Mouse (Mus musculus): ENCODE data around the gene Tenm2. TPM values are rescaled to one million over a fixed set of nuclear protein-coding genes. Genes with fewer than 3 reads are reported as not detected.

The Tenm2 gene
- polyA plus RNA-seq, 1 experiment from 2014 or later = 1.2 TPM

GRCm38 (mm10) chr11:37076989-37077598 is 158.7 kb downstream of the Tenm2 start:
- Histone ChIP-seq H3K4me2 (no peak overlapping the region), H3K4me3 (no peak overlapping the region), H3K4me1 (no peaks in the 10 kb centered on the region), H3K9ac (no peak overlapping the region), H3K9me3 (no peaks in the 10 kb centered on the region), H3K27me3 (replicated peaks) (no peaks in the 10 kb centered on the region), H3K27ac (replicated peaks) (no peak overlapping the region), H3K36me3 (no peaks in the 10 kb centered on the region)
- no peak for ATAC-seq (ENCODE audit: extremely low read depth, insufficient number of reproducible peaks, low FRiP score, low TSS enrichment)
- 74% methylated on average over 5 of the region's 5 CpGs for WGBS

GRCm38 (mm10) chr11:37075349-37075748 is 160.4 kb downstream of the Tenm2 start:
- H3K4me2 ChIP-seq = no peak overlapping the region
- H3K4me3 ChIP-seq = no peak overlapping the region
- no peak overlapping the region for H3K27ac ChIP-seq (replicated peaks)
- H3K27me3 ChIP-seq (replicated peaks) = no peaks in the 10 kb centered on the region
- H3K36me3 ChIP-seq = no peaks in the 10 kb centered on the region
- no peak overlapping the region for H3K9ac ChIP-seq
- ATAC-seq (ENCODE audit: extremely low read depth, insufficient number of reproducible peaks, low FRiP score, low TSS enrichment) = no peak
- 80% methylated on average over 10 of the region's 10 CpGs for WGBS
- no peaks in the 10 kb centered on the region for H3K4me1 ChIP-seq
- no peaks in the 10 kb centered on the region for H3K9me3 ChIP-seq

- Histone ChIP-seq H3K36me3 (no peaks in the 10 kb centered on the region), H3K27me3 (replicated peaks) (no peaks in the 10 kb centered on the region), H3K9ac (no peak overlapping the region), H3K27ac (replicated peaks) (no peak overlapping the region), H3K4me3 (no peak overlapping the region), H3K4me1 (peaks cover 13% of the 10 kb centered on the region), H3K9me3 (no peaks in the 10 kb centered on the region), H3K4me2 (no peak overlapping the region)
- no peak for ATAC-seq (ENCODE audit: extremely low read depth, insufficient number of reproducible peaks, low FRiP score, low TSS enrichment)
- 76% methylated on average over 3 of the region's 3 CpGs for WGBS
Measured at GRCm38 (mm10) chr11:37065459-37065858, 170.3 kb downstream of the Tenm2 start.

- H3K4me3 ChIP-seq = no peak overlapping the region
- no peak overlapping the region for H3K4me2 ChIP-seq
- no peaks in the 10 kb centered on the region for H3K36me3 ChIP-seq
- WGBS = 52% methylated on average over 5 of the region's 5 CpGs
- no peaks in the 10 kb centered on the region for H3K27me3 ChIP-seq (replicated peaks)
- H3K4me1 ChIP-seq = peaks cover 15% of the 10 kb centered on the region; the same call in 1 of the 2 replicates
- H3K9ac ChIP-seq = no peak overlapping the region
- H3K9me3 ChIP-seq = no peaks in the 10 kb centered on the region
- no peak overlapping the region for H3K27ac ChIP-seq (replicated peaks)
- ATAC-seq (ENCODE audit: extremely low read depth, insufficient number of reproducible peaks, low FRiP score, low TSS enrichment) = no peak
Measured at GRCm38 (mm10) chr11:37046671-37047070, 189.1 kb downstream of the Tenm2 start.

DNA sequence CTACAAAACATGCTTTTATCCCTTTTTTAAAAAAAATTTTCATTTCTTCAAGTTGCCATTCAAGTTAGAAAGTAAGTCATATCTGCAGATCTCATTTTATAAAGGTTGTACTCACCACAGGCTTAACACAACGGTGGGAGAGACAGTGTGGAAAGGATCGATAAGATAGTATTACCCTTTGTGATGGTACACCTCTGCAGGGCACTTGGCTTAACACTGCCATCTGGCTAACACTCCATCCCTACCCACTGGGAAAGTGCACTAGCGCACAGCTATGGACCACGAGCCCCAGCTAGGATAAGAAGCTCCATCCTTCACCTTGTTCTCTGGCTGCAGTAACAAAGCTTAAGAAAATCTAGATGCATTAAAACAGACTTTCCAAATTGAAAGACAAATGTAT is 194.5 kb downstream of the Tenm2 start:
- no peaks in the 10 kb centered on the region for H3K36me3 ChIP-seq
- ATAC-seq (ENCODE audit: extremely low read depth, insufficient number of reproducible peaks, low FRiP score, low TSS enrichment) = no peak
- no peak overlapping the region for H3K27ac ChIP-seq (replicated peaks)
- 53% methylated on average over 4 of the region's 4 CpGs for WGBS
- H3K4me2 ChIP-seq = no peak overlapping the region
- no peaks in the 10 kb centered on the region for H3K9me3 ChIP-seq
- H3K27me3 ChIP-seq (replicated peaks) = no peaks in the 10 kb centered on the region
- H3K4me1 ChIP-seq = peaks cover 7% of the 10 kb centered on the region; the same call in 1 of the 2 replicates
- no peak overlapping the region for H3K4me3 ChIP-seq
- no peak overlapping the region for H3K9ac ChIP-seq

- WGBS = 67% methylated on average over 3 of the region's 3 CpGs
- H3K4me3 ChIP-seq = no peak overlapping the region
- no peak overlapping the region for H3K4me2 ChIP-seq
- H3K9ac ChIP-seq = no peak overlapping the region
- H3K36me3 ChIP-seq = no peaks in the 10 kb centered on the region
- peaks cover 7% of the 10 kb centered on the region; the same call in 1 of the 2 replicates for H3K4me1 ChIP-seq
- no peaks in the 10 kb centered on the region for H3K27me3 ChIP-seq (replicated peaks)
- H3K27ac ChIP-seq (replicated peaks) = no peak overlapping the region
- no peak for ATAC-seq (ENCODE audit: extremely low read depth, insufficient number of reproducible peaks, low FRiP score, low TSS enrichment)
- no peaks in the 10 kb centered on the region for H3K9me3 ChIP-seq
Measured at GRCm38 (mm10) chr11:37039283-37039682, 196.5 kb downstream of the Tenm2 start.

GRCm38 (mm10) chr11:37031305-37032055 is 204.3 kb downstream of the Tenm2 start:
- H3K27ac ChIP-seq (replicated peaks) = no peak overlapping the region
- H3K9ac ChIP-seq = no peak overlapping the region
- no peak for ATAC-seq (ENCODE audit: extremely low read depth, insufficient number of reproducible peaks, low FRiP score, low TSS enrichment)
- no peaks in the 10 kb centered on the region for H3K9me3 ChIP-seq
- no peak overlapping the region for H3K4me3 ChIP-seq
- H3K36me3 ChIP-seq = no peaks in the 10 kb centered on the region
- H3K4me2 ChIP-seq = no peak overlapping the region
- H3K27me3 ChIP-seq (replicated peaks) = no peaks in the 10 kb centered on the region
- no peaks in the 10 kb centered on the region for H3K4me1 ChIP-seq
- WGBS = 59% methylated on average over 7 of the region's 7 CpGs

- H3K27me3 ChIP-seq (replicated peaks) = no peaks in the 10 kb centered on the region
- H3K4me2 ChIP-seq = no peak overlapping the region
- H3K9me3 ChIP-seq = no peaks in the 10 kb centered on the region
- 50% methylated on average over 1 of the region's 1 CpGs for WGBS
- H3K36me3 ChIP-seq = no peaks in the 10 kb centered on the region
- H3K27ac ChIP-seq (replicated peaks) = no peak overlapping the region
- no peaks in the 10 kb centered on the region for H3K4me1 ChIP-seq
- no peak overlapping the region for H3K4me3 ChIP-seq
- no peak overlapping the region for H3K9ac ChIP-seq
- ATAC-seq (ENCODE audit: extremely low read depth, insufficient number of reproducible peaks, low FRiP score, low TSS enrichment) = no peak
Measured at GRCm38 (mm10) chr11:37011900-37012299, 223.9 kb downstream of the Tenm2 start.

- Histone ChIP-seq H3K9me3 (no peaks in the 10 kb centered on the region), H3K36me3 (no peaks in the 10 kb centered on the region), H3K4me3 (no peak overlapping the region), H3K4me1 (no peaks in the 10 kb centered on the region), H3K4me2 (no peak overlapping the region), H3K27me3 (replicated peaks) (no peaks in the 10 kb centered on the region), H3K9ac (no peak overlapping the region), H3K27ac (replicated peaks) (no peak overlapping the region)
- WGBS = 57% methylated on average over 1 of the region's 1 CpGs
- ATAC-seq (ENCODE audit: extremely low read depth, insufficient number of reproducible peaks, low FRiP score, low TSS enrichment) = no peak
Measured at GRCm38 (mm10) chr11:37009243-37009642, 226.5 kb downstream of the Tenm2 start.

DNA sequence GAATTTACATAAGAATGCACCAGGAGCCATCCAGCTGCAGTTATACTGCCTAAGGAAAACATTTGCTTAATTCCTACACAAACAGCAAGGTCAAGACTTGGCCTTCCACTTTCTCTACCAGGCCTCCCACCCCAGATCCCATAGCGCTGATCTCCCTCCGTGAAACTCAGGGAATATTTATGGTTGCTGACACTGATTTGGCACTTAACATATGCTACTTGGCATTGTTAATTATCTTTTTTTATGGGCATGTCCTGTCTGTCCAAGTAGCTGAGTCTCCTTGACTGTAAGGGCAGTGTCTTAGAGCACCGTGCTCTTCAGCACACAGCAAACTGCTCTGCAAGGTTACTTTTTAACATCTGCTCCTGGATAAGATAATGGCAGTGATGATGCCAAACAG is 238.1 kb downstream of the Tenm2 start:
- 58% methylated on average over 3 of the region's 3 CpGs for WGBS
- no peak overlapping the region for H3K4me3 ChIP-seq
- no peaks in the 10 kb centered on the region for H3K4me1 ChIP-seq
- H3K27ac ChIP-seq (replicated peaks) = no peak overlapping the region
- H3K27me3 ChIP-seq (replicated peaks) = no peaks in the 10 kb centered on the region
- H3K4me2 ChIP-seq = no peak overlapping the region
- no peaks in the 10 kb centered on the region for H3K9me3 ChIP-seq
- no peak for ATAC-seq (ENCODE audit: extremely low read depth, insufficient number of reproducible peaks, low FRiP score, low TSS enrichment)
- no peaks in the 10 kb centered on the region for H3K36me3 ChIP-seq
- H3K9ac ChIP-seq = no peak overlapping the region

- H3K27ac ChIP-seq (replicated peaks) = no peak overlapping the region
- no peaks in the 10 kb centered on the region for H3K27me3 ChIP-seq (replicated peaks)
- H3K4me1 ChIP-seq = peaks cover 5% of the 10 kb centered on the region; the same call in 1 of the 2 replicates
- H3K9me3 ChIP-seq = no peaks in the 10 kb centered on the region
- no peak overlapping the region for H3K9ac ChIP-seq
- no peak for ATAC-seq (ENCODE audit: extremely low read depth, insufficient number of reproducible peaks, low FRiP score, low TSS enrichment)
- WGBS = 45% methylated on average over 3 of the region's 3 CpGs
- H3K4me2 ChIP-seq = no peak overlapping the region
- H3K36me3 ChIP-seq = no peaks in the 10 kb centered on the region
- H3K4me3 ChIP-seq = no peak overlapping the region
Measured at GRCm38 (mm10) chr11:36990895-36991294, 244.9 kb downstream of the Tenm2 start.
